Mouse (Mus musculus) ES-E14 (cell line): Measurements from ENCODE around the gene Tmem163. TPM values are rescaled to one million over a fixed set of nuclear protein-coding genes. Genes with fewer than 3 reads are reported as not detected.
A peak's percentile ranks its signal among the peaks of the same experiment; 100 is the strongest.

ENCODE experiments used
- DNase-seq: peaks from one replicate; pipeline ENCODE4 v3.0.0-alpha.2; 2013; ENCODE audit warnings: low read depth, low spot score
- H3K27ac ChIP-seq: 2 replicates; pipeline ENCODE4 v1.5.1; 2012; ENCODE audit warnings: low read depth, mild to moderate bottlenecking, low read length, moderate library complexity, mixed read lengths; ENCODE audit not compliant: poor library complexity, insufficient read depth, severe bottlenecking
- H3K36me3 ChIP-seq: 2 replicates; pipeline ENCODE4 v1.6.1; 2012; ENCODE audit warnings: mild to moderate bottlenecking, low read length, moderate library complexity, mixed read lengths; ENCODE audit not compliant: control insufficient read depth, poor library complexity, insufficient read depth, severe bottlenecking
- H3K4me1 ChIP-seq, 2 experiments: fragments of 150-350 bp in 1 of 2; sonication (generic) in 1 of 2; 2 replicates each; pipeline ENCODE4 v1.6.1; 2012; ENCODE audit warnings: low read length in 2 of 2, mild to moderate bottlenecking in 1 of 2, mixed read lengths in 1 of 2; ENCODE audit not compliant: control insufficient read depth in 2 of 2, insufficient read depth in 2 of 2, poor library complexity in 1 of 2
- H3K4me3 ChIP-seq, 2 experiments: fragments of 150-350 bp in 1 of 2; sonication (generic) in 1 of 2; 2 replicates each; pipeline ENCODE4 v1.5.1; 2012; ENCODE audit warnings: low read length in 2 of 2, low read depth in 1 of 2, mild to moderate bottlenecking in 1 of 2, mixed read lengths in 1 of 2; ENCODE audit not compliant: insufficient read depth in 1 of 2, poor library complexity in 1 of 2, severe bottlenecking in 1 of 2
- H3K9ac ChIP-seq: 2 replicates; pipeline ENCODE4 v1.6.1; 2012; ENCODE audit warnings: low read depth, mild to moderate bottlenecking, low read length, mixed read lengths; ENCODE audit not compliant: poor library complexity, insufficient read depth, severe bottlenecking
- H3K9me3 ChIP-seq: fragments of 150-350 bp; sonication (generic); 2 replicates; pipeline ENCODE4 v1.6.1; 2012; ENCODE audit warnings: low read depth, mild to moderate bottlenecking, low read length; ENCODE audit not compliant: control insufficient read depth, insufficient read depth
- CHD2 ChIP-seq: IDR thresholded peaks from 2 replicates; pipeline ENCODE4 v1.6.1; 2014; ENCODE audit warnings: mild to moderate bottlenecking, low read depth, low read length, inconsistent platforms
- HCFC1 ChIP-seq: IDR thresholded peaks from 2 replicates; pipeline ENCODE4 v1.6.1; 2012; ENCODE audit warnings: low read length, inconsistent platforms, borderline replicate concordance; ENCODE audit not compliant: insufficient read depth
- MAFK ChIP-seq: IDR thresholded peaks from 2 replicates; pipeline ENCODE4 v1.6.1; 2014; ENCODE audit warnings: mild to moderate bottlenecking, low read depth, low read length, inconsistent platforms; ENCODE audit not compliant: insufficient read depth
- ZC3H11A ChIP-seq: IDR thresholded peaks from 2 replicates; pipeline ENCODE4 v1.6.1; 2012; ENCODE audit warnings: low read depth, mild to moderate bottlenecking, inconsistent platforms, low read length, borderline replicate concordance
- ZNF384 ChIP-seq: IDR thresholded peaks from 2 replicates; pipeline ENCODE4 v1.6.1; 2012; ENCODE audit warnings: low read depth, low read length, inconsistent platforms
- in situ Hi-C, 2 experiments: fragments of 600-800 bp; cut with MboI; formaldehyde crosslinking; loops; one replicate each; pipeline ENCODE4 v1.15.1; 2025; ENCODE audit warnings: low sequenced_read_pairs in 2 of 2, inconsistent platforms in 1 of 2; ENCODE audit not compliant: unreplicated experiment in 2 of 2
- total RNA-seq: library from RNA; depleted of rRNA; stranded (reverse); fragments of 300-350 nt; gene quantifications from 2 replicates; pipeline ENCODE4 v1.2.3, GENCODE M21; 2012; rRNA removed

Tmem163 gene
- total RNA-seq: 0.18 and 0.74 TPM in 2 replicates

GRCm38 (mm10) chr1:127679498-127680133, at the start of gene Tmem163:
TSS of gene Tmem163 (minus strand) at chr1:127679548.
- H3K36me3 ChIP-seq: no peaks in the 10 kb centered on the region
- peaks cover 0 to 5% of the 10 kb centered on the region in 2 experiments; a peak in 1 of 4 replicates for H3K4me1 ChIP-seq
- no peak for DNase-seq
- TF ChIP-seq ZC3H11A (peak; percentile 64; the same call in 1 of the 2 replicates), HCFC1 (no peak)
- H3K4me3 ChIP-seq: no peak within 1 kb of the TSS
- in situ Hi-C loops: loop anchor here in 1 of 2 experiments (5.0 kb wide), 1 partner anchor 177 kb away; no protein-coding TSS in a partner anchor
- H3K9me3 ChIP-seq: no peaks in the 10 kb centered on the region
- H3K27ac ChIP-seq: no peak within 1 kb of the TSS
- no peak within 1 kb of the TSS for H3K9ac ChIP-seq

DNA sequence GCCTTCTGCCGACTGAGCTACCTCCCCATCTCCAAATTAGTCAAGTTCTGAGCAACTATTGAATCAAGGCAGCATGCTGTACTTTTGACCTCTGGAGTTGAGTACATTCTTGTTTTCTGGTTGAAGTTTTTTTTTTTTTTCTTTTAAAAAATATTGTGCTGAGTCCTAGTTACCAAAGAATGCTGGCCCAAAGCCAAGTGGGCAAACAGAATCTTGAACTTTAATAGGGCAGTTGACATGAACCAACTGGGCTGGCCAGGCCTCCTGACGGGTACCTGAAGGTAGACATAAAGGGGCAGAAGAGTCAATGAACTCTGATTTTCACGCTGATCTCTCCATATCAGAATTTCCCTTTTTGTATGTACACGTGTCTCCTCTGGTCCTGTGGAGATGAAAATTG, 49.7 kb upstream of the Tmem163 start, which contains the start of gene Acmsd:
TSS of gene Acmsd (plus strand) at position 318 of the 400 bp plus-strand sequence.
- TF ChIP-seq ZNF384 (no peak), MAFK (no peak), CHD2 (no peak), HCFC1 (no peak), ZC3H11A (no peak)
- Histone ChIP-seq H3K27ac (no peak within 1 kb of the TSS), H3K4me1 (no peaks in the 10 kb centered on the region), H3K4me3 (no peak within 1 kb of the TSS), H3K9ac (no peak within 1 kb of the TSS), H3K9me3 (no peaks in the 10 kb centered on the region), H3K36me3 (no peaks in the 10 kb centered on the region)
- DNase-seq: no peak
- in situ Hi-C loops: no loop called here

DNA sequence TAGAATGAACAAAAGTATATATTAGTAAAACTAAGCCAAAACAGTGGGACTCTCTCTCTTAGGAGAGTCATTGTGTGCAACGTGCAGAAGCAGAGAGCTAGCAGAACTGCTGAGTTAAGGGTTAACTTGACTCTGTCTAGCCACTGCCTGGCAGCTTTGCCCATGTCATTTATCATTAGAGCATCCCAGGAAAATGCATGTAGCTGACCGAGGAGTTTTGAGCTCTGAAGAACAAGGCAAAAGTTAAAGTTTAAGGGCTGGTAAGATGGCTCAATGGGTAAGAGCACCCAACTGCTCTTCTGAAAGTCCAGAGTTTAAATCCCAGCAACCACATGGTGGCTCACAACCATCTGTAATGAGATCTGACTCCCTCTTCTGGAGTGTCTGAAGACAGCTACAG, 44.2 kb upstream of the Tmem163 start:
- TF ChIP-seq ZC3H11A (no peak), ZNF384 (no peak), CHD2 (no peak), MAFK (no peak), HCFC1 (no peak)
- in situ Hi-C loops: no loop called here
- Histone ChIP-seq H3K9me3 (no peaks in the 10 kb centered on the region), H3K4me1 (no peaks in the 10 kb centered on the region), H3K9ac (no peak overlapping the region), H3K4me3 (no peak overlapping the region), H3K27ac (no peak overlapping the region), H3K36me3 (no peaks in the 10 kb centered on the region)
- no peak for DNase-seq

- no peak overlapping the region for H3K4me3 ChIP-seq
- no peaks in the 10 kb centered on the region for H3K4me1 ChIP-seq
- in situ Hi-C loops: no loop called here
- no peak overlapping the region for H3K9ac ChIP-seq
- H3K9me3 ChIP-seq: no peaks in the 10 kb centered on the region
- TF ChIP-seq MAFK (no peak), CHD2 (no peak), ZC3H11A (no peak), ZNF384 (no peak), HCFC1 (no peak)
- H3K27ac ChIP-seq: no peak overlapping the region
- no peak for DNase-seq
- no peaks in the 10 kb centered on the region for H3K36me3 ChIP-seq
Observed at GRCm38 (mm10) chr1:127718290-127718689, 38.9 kb upstream of the Tmem163 start.

GRCm38 (mm10) chr1:127716441-127716840, 37.1 kb upstream of the Tmem163 start:
- Histone ChIP-seq H3K9ac (no peak overlapping the region), H3K4me3 (no peak overlapping the region), H3K4me1 (no peaks in the 10 kb centered on the region), H3K36me3 (no peaks in the 10 kb centered on the region), H3K27ac (no peak overlapping the region), H3K9me3 (no peaks in the 10 kb centered on the region)
- no peak for DNase-seq
- TF ChIP-seq ZC3H11A (no peak), ZNF384 (no peak), CHD2 (no peak), HCFC1 (no peak), MAFK (no peak)
- in situ Hi-C loops: no loop called here
